In genomic region chr5:141017927-141018700, GRCm38 (mm10) we compare ENCODE assay signal across 14 mouse cellular contexts. TPM values are rescaled to one million over a fixed set of nuclear protein-coding genes. Genes with fewer than 3 reads are reported as not detected.
DNase-seq lines count a peak whose midpoint lies in the region; ATAC-seq and TF ChIP-seq lines count a peak whose summit lies in the region.
"Had no signal": no experiment of that assay in that cellular context is flagged by ENCODE, and none has a peak within 500 bp of the region (broad histone marks: within the 10 kb centered on the region; RNA-seq: fewer than 3 reads in every experiment).

No protein-coding gene starts in this region.

- no peak overlapping the region for H3K9ac ChIP-seq in forebrain, embryonic 11.5 days (ENCODE audit: low read length)
- H3K9ac ChIP-seq: limb, embryonic 13.5 days; neural tube, embryonic 15.5 days had no signal

- no peaks in the 10 kb centered on the region; the same call in 1 of the 2 replicates for H3K9me3 ChIP-seq in forebrain, embryonic 11.5 days (ENCODE audit: control insufficient read depth, low read length)

- TF ChIP-seq CTCF in layer of hippocampus, adult 2 months (conservative IDR thresholded peaks at IDR 0.05): no peak

- no peak overlapping the region for H3K4me2 ChIP-seq in forebrain, embryonic 11.5 days (ENCODE audit: low read depth, low read length, severe bottlenecking)
- H3K4me2 ChIP-seq: limb, embryonic 13.5 days; neural tube, embryonic 15.5 days had no signal

- no peaks in the 10 kb centered on the region for H3K27me3 ChIP-seq in forebrain, embryonic 11.5 days (ENCODE audit: control insufficient read depth, insufficient read depth, low read length)
- H3K27me3 ChIP-seq: limb, embryonic 13.5 days; neural tube, embryonic 15.5 days had no signal

- peak; percentile 92 for DNase-seq in A20 (ENCODE audit: low read depth, low spot score)
- DNase-seq in spleen, postnatal 36 days (ENCODE audit: low spot score in 2 of 2): peak; percentile 73 to 76
- DNase-seq in right cerebral cortex, postnatal 14 days: no peak
- no peak for DNase-seq in forebrain, embryonic 11.5 days (ENCODE audit: low spot score)
- DNase-seq in layer of hippocampus, adult 2 months (ENCODE audit: low spot score in 2 of 2): no peak
- DNase-seq: heart, postnatal 4 days; kidney, adult 8-10 months; midbrain, embryonic 14.5 days had no signal

- no peaks in the 10 kb centered on the region for H3K4me1 ChIP-seq in forebrain, embryonic 11.5 days (replicated peaks; ENCODE audit: control insufficient read depth, insufficient read depth, low read length)

- peak; percentile 86 for ATAC-seq in CD4-positive, CD25-positive, alpha-beta regulatory T cell, adult 4 months
- peak; percentile 81 to 86 for ATAC-seq in hematopoietic stem cell, adult 5-6 weeks (replicated peaks in 1 of 2; ENCODE audit: insufficient read depth in 1 of 2, low FRiP score in 2 of 2, low TSS enrichment in 1 of 2, low read depth in 1 of 2, poor library complexity in 2 of 2, severe bottlenecking in 2 of 2)
- ATAC-seq in forebrain, embryonic 11.5 days (replicated peaks; ENCODE audit: low FRiP score): no peak

- H3K36me3 ChIP-seq in forebrain, embryonic 11.5 days (ENCODE audit: control insufficient read depth, insufficient read depth, low read length): no peaks in the 10 kb centered on the region
- H3K36me3 ChIP-seq: limb, embryonic 13.5 days; neural tube, embryonic 15.5 days had no signal

- H3K4me3 ChIP-seq in forebrain, embryonic 11.5 days (ENCODE audit: low read depth, low read length): no peak overlapping the region
- H3K4me3 ChIP-seq in layer of hippocampus, adult 2 months: no peak overlapping the region
- H3K4me3 ChIP-seq: erythroblast, embryonic 14.5 days; limb, embryonic 13.5 days; neural tube, embryonic 15.5 days had no signal

- 91% methylated on average over 2 of the region's 2 CpGs for WGBS in forebrain, embryonic 11.5 days

- no peak overlapping the region for H3K27ac ChIP-seq in forebrain, embryonic 11.5 days (ENCODE audit: low read depth, low read length)
- no peak overlapping the region for H3K27ac ChIP-seq in layer of hippocampus, adult 2 months
- H3K27ac ChIP-seq: limb, embryonic 13.5 days; neural tube, embryonic 15.5 days had no signal

RNA-seq across cellular contexts. Expression of gene Card11, which starts 17.7 kb away (rescaled TPM):
- 10 to 100 TPM; 43.6 to 81.1 TPM for polyA plus RNA-seq in CD4-positive, CD25-positive, alpha-beta regulatory T cell, adult 4 months (2017; shearing (Covaris generic))
- total RNA-seq in hematopoietic stem cell, adult 5-6 weeks (2017): 3.9 and 5.7 TPM in 2 replicates
- 0.23 TPM in 1 of 2 replicates, not detected in the other for polyA plus RNA-seq in forebrain, embryonic 11.5 days (2014; fragmentation: Nextera tagmentation; extraction: Ambion mirVana)
- total RNA-seq in layer of hippocampus, adult 2 months (2021): under 1 TPM in 1 of 2 experiments, not detected in 1; 0.12 TPM
- total RNA-seq: MEL had no signal

Comparison
In these comparisons a context has a peak if more than half of its experiments do, and no peak if none do; other contexts are left out.
1. DNase-seq: peak in A20 (single experiment) and spleen, postnatal 36 days (2 of 2); none in right cerebral cortex, postnatal 14 days (single experiment), forebrain, embryonic 11.5 days (single experiment) and layer of hippocampus, adult 2 months (0 of 2).